Mouse (Mus musculus) urinary bladder, adult 18-20 months (tissue): ENCODE measurements around the gene Gm10840.
"Not testable (repeated sequence)": the region's sequence is repeated elsewhere in the genome, so short reads cannot be mapped to it uniquely, and the experiment has no call there.

Experiments
- DNase-seq, 2 experiments: peaks; one replicate each; pipeline ENCODE4 v3.0.0; 2022; ENCODE audit warnings: low spot score in 2 of 2, mixed read lengths in 2 of 2

The Gm10840 gene

GRCm38 (mm10) chr11:106195341-106195740 lies 34.7 kb downstream of the Gm10840 start:
- DNase-seq = no peak

- DNase-seq = no peak
Observed at GRCm38 (mm10) chr11:106198277-106198676, 37.6 kb downstream of the Gm10840 start.

- DNase-seq = not testable (repeated sequence)
Observed at GRCm38 (mm10) chr11:106199997-106200396, 39.3 kb downstream of the Gm10840 start.

- DNase-seq = no peak
Observed at GRCm38 (mm10) chr11:106200756-106201155, 40.1 kb downstream of the Gm10840 start.

DNA sequence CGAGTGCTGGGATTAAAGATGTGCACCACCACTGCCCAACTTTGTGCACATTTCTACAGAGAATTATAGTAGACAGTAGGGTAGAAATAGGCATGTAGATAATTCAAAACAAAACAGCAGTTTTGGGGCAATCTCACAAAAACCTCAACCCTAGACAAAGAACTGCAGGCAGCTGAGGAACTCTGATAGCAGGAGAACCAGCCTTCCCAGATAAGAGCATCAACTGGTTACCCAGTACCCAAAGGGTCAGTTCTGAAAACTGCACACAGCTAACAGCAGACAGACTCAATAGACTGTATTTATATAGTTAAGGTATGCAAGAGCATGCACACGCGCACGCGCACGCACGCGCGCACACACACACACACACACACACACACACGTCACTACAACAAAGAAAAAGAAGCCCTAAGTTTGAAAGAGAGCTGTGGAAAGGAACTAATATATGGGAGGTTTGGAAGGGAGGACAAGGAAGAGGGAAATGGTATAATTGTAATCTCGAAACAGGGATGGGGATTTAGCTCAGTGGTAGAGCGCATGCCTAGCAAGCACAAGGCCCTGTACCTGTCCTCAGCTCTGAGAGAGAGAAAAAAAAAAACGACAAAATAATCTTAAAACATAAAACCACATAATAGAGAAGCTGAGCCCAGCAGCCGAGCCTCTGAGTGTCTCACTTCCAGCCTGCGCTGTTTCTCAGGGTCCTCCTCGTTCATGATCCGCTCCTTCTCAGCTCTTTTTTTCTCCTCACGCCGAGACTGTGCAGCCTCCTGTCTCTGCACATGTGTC lies 40.9 kb downstream of the Gm10840 start:
- no peak for DNase-seq

GRCm38 (mm10) chr11:106202123-106202465 lies 41.4 kb downstream of the Gm10840 start, which contains the start of gene Strada:
Gene Strada (minus strand): TSS chr11:106202168.
- DNase-seq = no peak
